Mouse (Mus musculus) spleen, adult 2 months (tissue): ENCODE measurements at regions not wholly inside any gene's neighbourhood (a gene's known extent, or its start where the extent isn't known, plus 50 kb on each side); places are given as distances from the start of the nearest gene placed in this dataset.

Experiments used
- DNase-seq, 2 experiments: peaks; one replicate each; pipeline versions ENCODE4 v3.0.0 to v3.0.0-alpha.2; 2012 to 2021; ENCODE audit warnings: low spot score in 2 of 2, low read depth in 1 of 2
- H3K27ac ChIP-seq: fragments of 200-500 bp; 2 replicates; pipeline ENCODE4 v1.5.1; 2012; ENCODE audit warnings: low read length, inconsistent platforms; ENCODE audit not compliant: insufficient read depth
- H3K27me3 ChIP-seq: fragments of 200-500 bp; 2 replicates; pipeline ENCODE4 v1.6.1; 2012; ENCODE audit warnings: mild to moderate bottlenecking, moderate library complexity, low read length, inconsistent platforms; ENCODE audit not compliant: control insufficient read depth, insufficient read depth
- H3K36me3 ChIP-seq: fragments of 200-500 bp; 2 replicates; pipeline ENCODE4 v1.6.1; 2012; ENCODE audit warnings: mild to moderate bottlenecking, low read length, inconsistent platforms; ENCODE audit not compliant: control insufficient read depth, insufficient read depth
- H3K4me1 ChIP-seq: fragments of 200-500 bp; 2 replicates; pipeline ENCODE4 v1.6.1; 2011; ENCODE audit warnings: inconsistent platforms; ENCODE audit not compliant: control insufficient read depth, insufficient read depth, insufficient read length
- H3K4me3 ChIP-seq: fragments of 200-500 bp; 2 replicates; pipeline ENCODE4 v1.5.1; 2011; ENCODE audit warnings: mild to moderate bottlenecking, inconsistent platforms; ENCODE audit not compliant: insufficient read depth, insufficient read length; ENCODE audit errors: extremely low read depth
- CTCF ChIP-seq: fragments of 200-500 bp; IDR thresholded peaks from 2 replicates; pipeline ENCODE4 v1.5.1; 2011; ENCODE audit warnings: mild to moderate bottlenecking, inconsistent platforms; ENCODE audit not compliant: insufficient read depth, insufficient read length, insufficient replicate concordance; ENCODE audit errors: extremely low read depth
- POLR2A ChIP-seq: fragments of 200-500 bp; IDR thresholded peaks from 2 replicates; pipeline ENCODE4 v1.6.1; 2011; ENCODE audit warnings: low read depth, low read length, inconsistent platforms
- WGBS: fragments of 180-500 bp; shearing (Covaris S2); methylation state at CpG from one replicate; pipeline ENCODE4 v1.1.7; 2018; 5-methylcytosine and 5-hydroxymethylcytosine counted together

DNA sequence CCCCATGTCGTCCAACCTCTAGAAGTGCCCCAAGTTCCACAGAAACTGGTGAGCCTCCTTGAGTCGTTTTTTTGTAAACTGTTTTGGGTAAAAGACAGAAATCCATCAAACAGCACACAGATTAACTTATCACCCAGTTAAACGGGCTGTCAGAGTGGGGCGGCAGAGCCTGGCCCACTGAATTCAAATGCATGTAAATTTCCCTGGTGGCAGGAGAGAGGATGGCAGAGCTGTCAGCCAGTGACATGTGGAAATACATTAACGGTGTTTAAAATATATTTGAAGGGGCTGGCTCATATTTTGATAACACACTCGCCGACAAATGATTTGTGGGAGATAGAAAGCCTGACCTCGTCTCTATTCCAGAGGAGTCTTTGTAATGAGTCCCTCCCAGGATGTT is 252.5 kb upstream of the Mki67 start:
- Histone ChIP-seq H3K27me3 (no peaks in the 10 kb centered on the region), H3K36me3 (no peaks in the 10 kb centered on the region), H3K4me1 (no peaks in the 10 kb centered on the region), H3K27ac (no peak overlapping the region), H3K4me3 (no peak overlapping the region)
- DNase-seq: no peak
- TF ChIP-seq POLR2A (no peak), CTCF (no peak)
- 63% methylated on average over 8 of the region's 8 CpGs for WGBS

DNA sequence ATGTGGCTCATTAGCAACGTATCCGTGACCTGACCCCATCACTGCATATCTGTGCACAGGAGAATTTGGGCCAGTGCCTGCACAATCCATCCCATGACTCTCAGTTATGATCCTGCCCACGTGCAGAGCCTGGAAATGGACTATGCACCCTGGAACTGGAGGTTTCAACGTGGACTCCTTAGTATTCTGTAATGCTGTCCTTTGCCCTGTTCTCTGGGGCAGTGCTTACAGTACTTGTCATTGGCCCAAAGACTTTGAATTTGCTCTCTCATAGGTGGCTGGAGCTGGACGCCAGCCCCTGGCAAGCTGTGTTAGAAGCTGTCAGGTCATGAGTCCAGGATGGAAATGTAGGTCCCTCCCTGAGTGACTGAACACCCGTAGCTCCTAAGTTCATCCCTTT is 269.9 kb upstream of the Mki67 start:
- Histone ChIP-seq H3K36me3 (no peaks in the 10 kb centered on the region), H3K27me3 (no peaks in the 10 kb centered on the region), H3K27ac (no peak overlapping the region), H3K4me1 (no peaks in the 10 kb centered on the region), H3K4me3 (no peak overlapping the region)
- TF ChIP-seq POLR2A (no peak), CTCF (no peak)
- 81% methylated on average over 6 of the region's 6 CpGs for WGBS
- no peak for DNase-seq

DNA sequence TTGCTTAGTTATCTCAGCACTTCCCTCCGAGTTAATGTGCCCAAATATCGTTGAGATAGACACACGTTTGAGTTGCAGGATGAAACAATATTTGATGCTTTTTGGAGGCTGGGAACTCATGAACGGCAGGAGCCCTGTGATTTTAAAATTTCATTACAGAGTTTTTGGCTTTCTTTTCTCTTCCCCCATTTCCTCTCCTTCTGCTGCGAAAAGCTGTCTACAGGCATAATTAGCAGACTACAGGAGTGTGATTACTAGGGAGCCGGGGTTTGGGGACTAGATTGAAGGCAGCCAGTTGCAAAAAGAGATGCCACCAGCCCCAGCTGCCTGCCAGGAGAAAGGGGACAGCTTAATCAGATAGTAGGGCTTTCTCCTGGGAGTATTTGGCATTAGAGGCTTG is 274.2 kb upstream of the Mki67 start:
- no peak for DNase-seq
- no peaks in the 10 kb centered on the region for H3K4me1 ChIP-seq
- TF ChIP-seq CTCF (no peak), POLR2A (no peak)
- H3K36me3 ChIP-seq: no peaks in the 10 kb centered on the region
- no peak overlapping the region for H3K27ac ChIP-seq
- no peaks in the 10 kb centered on the region for H3K27me3 ChIP-seq
- no peak overlapping the region for H3K4me3 ChIP-seq
- 69% methylated on average over 6 of the region's 6 CpGs for WGBS

DNA sequence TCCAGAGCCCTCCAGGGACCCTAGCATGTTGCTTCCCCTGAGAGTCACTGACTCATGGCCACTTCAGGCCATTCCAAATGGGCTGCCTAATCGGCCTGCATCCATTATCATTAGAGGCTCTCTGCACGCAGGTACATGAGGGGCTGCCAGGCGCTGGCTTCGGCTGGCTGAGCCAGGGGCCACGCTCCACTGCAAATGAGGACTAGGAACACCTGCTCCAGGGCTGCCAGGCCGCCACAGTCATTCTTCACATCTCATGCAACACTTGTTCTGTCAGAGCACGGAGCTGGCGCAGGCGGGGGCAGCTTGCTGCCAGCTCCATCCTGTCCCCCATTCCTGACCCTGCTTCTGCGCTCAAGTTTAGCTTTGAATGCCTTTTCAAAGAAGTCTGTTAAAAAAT is 280.7 kb upstream of the Mki67 start:
- H3K27me3 ChIP-seq: no peaks in the 10 kb centered on the region
- H3K4me1 ChIP-seq: no peaks in the 10 kb centered on the region
- DNase-seq: no peak
- H3K4me3 ChIP-seq: no peak overlapping the region
- no peak for TF ChIP-seq CTCF
- no peak for TF ChIP-seq POLR2A
- H3K36me3 ChIP-seq: no peaks in the 10 kb centered on the region
- H3K27ac ChIP-seq: no peak overlapping the region
- WGBS: 82% methylated on average over 10 of the region's 10 CpGs

DNA sequence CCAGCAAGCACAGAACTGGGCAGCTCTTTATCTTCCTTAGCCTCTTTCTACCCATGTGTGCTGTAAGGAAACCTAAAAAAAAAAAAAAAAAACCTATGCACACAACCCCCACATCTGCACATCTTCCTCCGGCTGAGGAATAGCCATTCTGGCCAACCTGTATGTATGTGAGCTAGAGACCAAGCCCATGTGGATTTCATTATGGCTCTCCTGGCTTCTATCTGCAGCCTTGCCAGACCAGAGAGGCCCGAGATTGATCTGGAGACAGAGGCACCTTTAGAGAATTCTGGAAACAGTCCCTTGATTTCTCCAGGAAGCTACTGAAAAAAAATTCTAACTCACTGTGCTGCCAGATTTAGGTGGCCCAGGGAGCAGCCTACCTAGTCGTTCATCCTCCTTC is 281.5 kb upstream of the Mki67 start:
- TF ChIP-seq CTCF (no peak), POLR2A (no peak)
- Histone ChIP-seq H3K36me3 (no peaks in the 10 kb centered on the region), H3K27ac (no peak overlapping the region), H3K4me3 (no peak overlapping the region), H3K27me3 (no peaks in the 10 kb centered on the region), H3K4me1 (no peaks in the 10 kb centered on the region)
- no peak for DNase-seq
- WGBS: 83% methylated on average over 3 of the region's 3 CpGs

DNA sequence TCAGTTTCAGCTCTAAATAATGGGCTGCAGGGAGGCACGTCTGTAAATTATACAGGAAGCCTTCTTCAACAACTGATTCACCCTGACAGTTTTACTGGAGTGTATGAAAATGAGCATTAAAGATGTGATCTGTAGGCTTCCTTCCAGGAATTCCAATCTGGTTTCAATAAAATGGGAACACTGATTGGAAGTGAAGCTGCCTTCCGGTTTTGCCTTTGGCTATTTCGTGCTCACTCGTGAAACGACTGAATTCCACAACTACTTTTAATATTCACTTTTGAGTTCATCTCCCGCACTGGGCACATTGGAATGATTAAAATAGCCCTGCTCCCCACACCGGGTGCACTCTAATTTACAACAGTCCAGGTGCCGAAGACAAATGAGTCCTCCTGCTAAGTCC is 286.2 kb upstream of the Mki67 start:
- DNase-seq: no peak
- Histone ChIP-seq H3K27me3 (no peaks in the 10 kb centered on the region), H3K27ac (no peak overlapping the region), H3K4me1 (no peaks in the 10 kb centered on the region), H3K36me3 (no peaks in the 10 kb centered on the region), H3K4me3 (no peak overlapping the region)
- TF ChIP-seq POLR2A (no peak), CTCF (no peak)
- WGBS: 86% methylated on average over 8 of the region's 8 CpGs

DNA sequence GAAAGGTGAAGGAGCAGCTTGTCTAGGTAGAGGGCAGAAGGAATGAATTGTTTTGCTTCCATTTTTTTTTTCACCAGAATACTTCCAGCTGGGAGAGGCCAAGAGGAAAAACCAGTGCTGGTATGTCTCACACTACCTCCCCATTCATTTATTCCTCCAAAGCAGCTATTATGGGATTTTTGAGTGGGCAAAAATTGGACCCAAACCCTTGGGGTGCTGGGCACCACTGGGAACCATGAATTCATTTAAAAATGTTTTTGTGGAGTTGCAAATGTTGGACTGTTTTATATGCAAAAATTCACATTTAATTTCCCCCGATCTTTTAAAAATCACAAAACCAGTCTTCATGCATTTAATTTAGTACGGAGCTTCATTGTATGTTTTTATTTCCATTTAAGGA is 287.1 kb upstream of the Mki67 start:
- TF ChIP-seq CTCF: no peak
- TF ChIP-seq POLR2A: no peak
- Histone ChIP-seq H3K27me3 (no peaks in the 10 kb centered on the region), H3K27ac (no peak overlapping the region), H3K4me3 (no peak overlapping the region), H3K36me3 (no peaks in the 10 kb centered on the region), H3K4me1 (no peaks in the 10 kb centered on the region)
- no peak for DNase-seq
- 87% methylated on average over 2 of the region's 2 CpGs for WGBS

DNA sequence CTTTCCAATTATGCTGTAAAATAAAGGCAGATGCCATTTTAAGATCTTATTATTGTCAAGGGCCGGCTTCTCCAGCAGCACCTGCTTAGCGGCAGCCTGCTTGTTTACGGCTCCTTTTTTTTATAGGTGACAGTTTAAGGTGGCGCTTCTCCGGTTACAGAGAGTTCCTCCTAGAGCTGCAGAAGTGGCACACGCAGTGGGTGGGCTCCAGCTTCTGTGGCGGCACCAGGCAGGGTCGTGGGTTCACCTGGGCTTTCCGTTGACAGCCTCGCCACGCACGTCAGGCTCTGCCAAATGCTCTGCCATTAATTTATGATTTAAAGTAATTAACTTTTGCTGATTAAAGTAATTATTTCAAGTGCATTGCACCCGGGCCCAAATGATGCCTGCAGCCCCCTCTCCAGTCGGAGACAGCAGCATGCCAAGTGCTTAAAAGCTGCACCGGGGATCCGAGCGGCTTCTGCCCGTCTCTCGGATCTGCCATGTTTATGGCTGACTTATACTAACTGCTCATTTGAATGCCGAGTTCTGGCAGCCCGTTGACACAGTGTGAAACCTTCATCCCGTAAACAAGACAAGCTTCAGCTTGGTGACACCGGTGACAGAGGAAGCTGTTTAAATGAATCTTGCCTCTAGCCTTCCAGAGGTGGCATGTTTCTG is 291.8 kb upstream of the Mki67 start:
- no peak for TF ChIP-seq CTCF
- no peak for TF ChIP-seq POLR2A
- WGBS: 27% methylated on average over 23 of the region's 23 CpGs
- Histone ChIP-seq H3K27ac (no peak overlapping the region), H3K36me3 (no peaks in the 10 kb centered on the region), H3K4me3 (no peak overlapping the region), H3K27me3 (no peaks in the 10 kb centered on the region), H3K4me1 (no peaks in the 10 kb centered on the region)
- DNase-seq: no peak
